Mouse (Mus musculus) frontal cortex, adult 2 months (tissue): ENCODE results near the gene Usp17lc. TPM values are rescaled to one million over a fixed set of nuclear protein-coding genes. Genes with fewer than 3 reads are reported as not detected.
"Not testable (repeated sequence)": the region's sequence is repeated elsewhere in the genome, so short reads cannot be mapped to it uniquely, and the experiment has no call there.

Experiments used
- DNase-seq, 2 experiments: peaks; one replicate each; pipeline ENCODE4 v3.0.0; 2022; ENCODE audit warnings: low spot score in 1 of 2; ENCODE audit errors: extremely low spot score in 1 of 2
- polyA plus RNA-seq: library from polyadenylated mRNA; depleted of rRNA; stranded (reverse); fragments of >200 nt; gene quantifications from 2 replicates; pipeline ENCODE4 v1.2.3, GENCODE M21; 2012; rRNA removed

Usp17lc gene
- polyA plus RNA-seq, result not detected in 2 replicates

GRCm38 (mm10) chr7:103414772-103415171 lies at the start of gene Usp17lc:
Gene Usp17lc (plus strand): TSS chr7:103415072.
- not testable (repeated sequence) for DNase-seq

- no peak for DNase-seq
Observed at GRCm38 (mm10) chr7:103386077-103386476, 28.8 kb upstream of the Usp17lc start, which contains the start of gene Olfr603. Gene Olfr603 (minus strand): TSS chr7:103386177.

- no peak for DNase-seq
Observed at GRCm38 (mm10) chr7:103397758-103398157, 17.1 kb upstream of the Usp17lc start.

GRCm38 (mm10) chr7:103398981-103399380 lies 15.9 kb upstream of the Usp17lc start:
- DNase-seq, result no peak

GRCm38 (mm10) chr7:103406521-103407055 lies 8.3 kb upstream of the Usp17lc start:
- DNase-seq, result not testable (repeated sequence)

- no peak for DNase-seq
Observed at GRCm38 (mm10) chr7:103445339-103445738, 30.5 kb downstream of the Usp17lc start, which contains the start of gene Olfr605. Gene Olfr605 (minus strand): TSS chr7:103445439.

- no peak for DNase-seq
Observed at GRCm38 (mm10) chr7:103448746-103449145, 33.9 kb downstream of the Usp17lc start, which contains the start of gene Olfr606. Gene Olfr606 (plus strand): TSS chr7:103449046.

- no peak for DNase-seq
Observed at GRCm38 (mm10) chr7:103460590-103460989, 45.7 kb downstream of the Usp17lc start.

Other genes starting within 250 kb of the Usp17lc start
- gene Olfr591, start 236.7 kb upstream of the Usp17lc start, polyA plus RNA-seq, result 0.11 TPM in 1 of 2 replicates, not detected in the other
- not detected in 2 replicates for gene Olfr592, start 230.3 kb upstream of the Usp17lc start, polyA plus RNA-seq
- not detected in 2 replicates for gene Olfr593, start 203.2 kb upstream of the Usp17lc start, polyA plus RNA-seq
- not detected in 2 replicates for gene Olfr594, start 198.1 kb upstream of the Usp17lc start, polyA plus RNA-seq
- gene Usp17ld, start 162.6 kb upstream of the Usp17lc start, polyA plus RNA-seq, result not detected in 2 replicates
- gene Olfr596, start 109.4 kb upstream of the Usp17lc start, polyA plus RNA-seq, result 0.23 TPM in 1 of 2 replicates, not detected in the other
- gene Olfr597, start 98.8 kb upstream of the Usp17lc start, polyA plus RNA-seq, result 0.19 TPM in 1 of 2 replicates, not detected in the other
- 0.06 TPM in 1 of 2 replicates, not detected in the other for gene Olfr598, start 91.5 kb upstream of the Usp17lc start, polyA plus RNA-seq
- gene Olfr599, start 79.2 kb upstream of the Usp17lc start, polyA plus RNA-seq, result not detected in 2 replicates
- gene Olfr600, start 65.4 kb upstream of the Usp17lc start, polyA plus RNA-seq, result not detected in 2 replicates
- not detected in 2 replicates for gene Olfr601, start 52.4 kb upstream of the Usp17lc start, polyA plus RNA-seq
- gene Olfr603, start 28.9 kb upstream of the Usp17lc start, polyA plus RNA-seq, result not detected in 2 replicates
- gene Olfr605, start 30.4 kb downstream of the Usp17lc start, polyA plus RNA-seq, result not detected in 2 replicates
- gene Olfr606, start 34.0 kb downstream of the Usp17lc start, polyA plus RNA-seq, result not detected in 2 replicates
- gene Olfr607, start 49.1 kb downstream of the Usp17lc start, polyA plus RNA-seq, result not detected in 2 replicates
- gene Olfr608, start 54.8 kb downstream of the Usp17lc start, polyA plus RNA-seq, result not detected in 2 replicates
- gene Olfr609, start 83.0 kb downstream of the Usp17lc start, polyA plus RNA-seq, result not detected in 2 replicates
- not detected in 2 replicates for gene Olfr610, start 97.0 kb downstream of the Usp17lc start, polyA plus RNA-seq
- not detected in 2 replicates for gene Olfr611, start 105.8 kb downstream of the Usp17lc start, polyA plus RNA-seq
- not detected in 2 replicates for gene Olfr612, start 127.6 kb downstream of the Usp17lc start, polyA plus RNA-seq
- gene Olfr613, start 133.0 kb downstream of the Usp17lc start, polyA plus RNA-seq, result not detected in 2 replicates
- not detected in 2 replicates for gene Olfr615, start 141.0 kb downstream of the Usp17lc start, polyA plus RNA-seq
- not detected in 2 replicates for gene Olfr616, start 154.1 kb downstream of the Usp17lc start, polyA plus RNA-seq
- not detected in 2 replicates for gene Olfr617, start 158.0 kb downstream of the Usp17lc start, polyA plus RNA-seq
- not detected in 2 replicates for gene Olfr618, start 175.0 kb downstream of the Usp17lc start, polyA plus RNA-seq
- gene Olfr619, start 185.5 kb downstream of the Usp17lc start, polyA plus RNA-seq, result not detected in 2 replicates
- not detected in 2 replicates for gene Olfr620, start 197.5 kb downstream of the Usp17lc start, polyA plus RNA-seq
- gene Olfr622, start 227.6 kb downstream of the Usp17lc start, polyA plus RNA-seq, result not detected in 2 replicates
- not detected in 2 replicates for gene Olfr623, start 248.6 kb downstream of the Usp17lc start, polyA plus RNA-seq